Mouse (Mus musculus): ENCODE data around the gene Rnf111.
"Not testable (repeated sequence)": the region's sequence is repeated elsewhere in the genome, so short reads cannot be mapped to it uniquely, and the experiment has no call there.

Gene Rnf111

DNA sequence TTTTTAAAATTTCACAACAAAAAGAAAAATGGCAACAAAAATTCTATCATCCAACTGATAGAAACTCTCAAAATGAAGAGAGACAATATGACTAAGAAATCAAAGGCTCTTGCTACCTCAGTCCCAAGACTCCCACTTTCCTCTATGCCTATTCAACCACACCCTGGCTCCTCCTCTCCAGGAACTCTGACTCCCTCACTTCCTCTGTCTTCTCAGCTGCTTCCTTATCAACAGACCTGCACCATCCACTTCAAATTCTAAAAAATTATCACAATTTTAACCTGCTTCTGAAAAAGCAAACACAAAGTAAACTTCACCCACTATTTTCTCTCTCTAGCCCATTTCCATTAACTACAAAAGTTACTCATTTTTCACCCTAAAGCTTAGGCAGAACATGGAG, 6.5 kb downstream of the Rnf111 start:
- DNase-seq (ENCODE audit: low spot score in 2 of 2) = no peak

DNA sequence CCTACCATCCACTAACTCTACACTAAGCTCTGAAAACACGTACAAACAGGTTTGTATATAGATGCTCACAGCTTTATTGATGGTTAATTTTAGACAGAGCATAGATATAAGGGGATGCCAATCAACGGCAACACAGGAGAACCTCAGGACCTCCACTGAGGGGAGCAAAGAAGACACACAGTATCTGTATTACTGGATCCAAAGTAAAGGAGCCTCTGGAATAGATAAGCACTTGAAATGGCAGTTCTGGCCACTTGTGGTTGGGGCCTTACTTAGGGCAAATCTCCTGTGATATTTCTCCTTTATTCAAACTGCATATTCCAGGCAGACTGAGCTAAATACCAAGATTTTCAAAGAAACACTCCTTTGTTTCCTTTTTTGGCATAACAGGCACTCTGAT, 10.5 kb downstream of the Rnf111 start:
- no peak for DNase-seq (ENCODE audit: low spot score in 2 of 2)

DNA sequence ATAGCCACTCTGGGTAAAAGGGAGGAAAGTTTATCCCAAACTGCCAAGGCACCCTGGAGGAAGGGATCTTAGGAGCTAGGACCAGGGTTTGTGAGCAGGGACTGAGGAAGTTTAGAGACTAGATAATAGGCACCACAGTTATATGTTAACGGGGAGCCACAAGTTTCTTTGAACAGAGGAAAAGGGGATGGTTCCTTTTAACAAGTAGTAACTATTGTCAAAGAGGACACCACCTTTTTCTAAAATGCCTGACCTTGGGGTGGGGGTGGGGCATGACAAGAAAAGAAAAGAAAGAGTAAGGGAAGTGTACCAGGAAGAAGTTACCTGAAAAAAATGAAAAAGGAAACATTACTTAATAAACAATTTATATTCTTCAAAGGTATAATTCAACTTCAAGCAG, 12.3 kb downstream of the Rnf111 start:
- DNase-seq (ENCODE audit: low spot score in 2 of 2) = no peak

DNA sequence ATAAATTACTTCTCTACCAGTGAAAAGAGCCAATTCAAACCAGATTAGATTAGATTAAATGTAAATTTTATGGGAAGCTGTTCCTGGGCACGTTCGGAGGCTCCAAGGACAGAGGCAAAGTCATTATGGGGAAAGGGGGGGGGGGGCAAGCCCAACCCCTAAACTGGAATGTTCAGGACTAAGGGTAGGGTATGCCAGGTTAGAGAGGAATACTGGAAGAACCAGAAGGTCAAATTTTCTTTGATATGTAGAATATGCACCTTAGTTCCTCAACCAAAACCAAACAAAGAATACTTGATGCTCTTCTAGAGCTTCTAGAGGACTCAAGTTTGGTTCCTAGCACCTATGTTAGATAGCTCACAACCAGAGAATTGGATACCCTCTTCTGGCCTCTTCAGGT, 16.1 kb downstream of the Rnf111 start:
- no peak for DNase-seq (ENCODE audit: low spot score in 2 of 2)

DNA sequence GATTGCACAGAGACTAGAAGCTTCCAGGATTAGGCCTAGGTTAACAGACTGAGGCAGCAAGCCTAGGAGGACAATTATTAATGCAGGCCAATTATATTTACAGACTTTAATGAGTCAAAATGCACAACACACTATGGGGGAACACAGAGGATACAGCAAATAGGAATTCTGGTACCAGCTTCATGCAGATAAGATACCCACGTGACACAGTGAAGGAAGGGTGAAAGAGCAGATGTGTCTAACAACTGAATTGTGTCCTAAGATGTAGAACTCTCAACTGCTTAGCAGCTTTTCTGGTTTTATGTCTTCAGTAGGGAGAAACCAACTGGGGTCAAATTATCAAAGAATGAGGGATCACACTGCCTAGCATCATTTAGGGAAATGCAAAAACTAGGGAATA, 17.7 kb downstream of the Rnf111 start:
- no peak for DNase-seq (ENCODE audit: low spot score in 2 of 2)

DNA sequence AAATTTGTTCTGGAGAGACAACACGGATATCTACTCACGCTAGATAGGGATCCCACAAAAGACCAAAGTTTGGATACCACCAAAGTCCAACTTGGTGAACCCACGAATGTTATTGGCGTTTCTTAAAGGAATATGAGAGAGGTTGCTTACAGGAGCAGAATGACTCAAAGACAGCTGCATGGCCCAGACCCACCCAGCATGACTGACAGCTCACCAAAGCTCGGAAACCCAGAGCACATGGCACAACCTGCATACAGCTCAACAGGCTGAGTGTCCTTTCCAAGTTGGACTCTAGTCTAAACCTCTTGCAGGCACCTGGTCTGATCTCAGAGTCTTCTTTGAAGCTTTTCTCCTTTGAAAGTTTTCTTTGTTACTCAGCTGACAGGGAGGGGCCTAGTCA, 20.0 kb downstream of the Rnf111 start:
- no peak for DNase-seq (ENCODE audit: low spot score in 2 of 2)

DNA sequence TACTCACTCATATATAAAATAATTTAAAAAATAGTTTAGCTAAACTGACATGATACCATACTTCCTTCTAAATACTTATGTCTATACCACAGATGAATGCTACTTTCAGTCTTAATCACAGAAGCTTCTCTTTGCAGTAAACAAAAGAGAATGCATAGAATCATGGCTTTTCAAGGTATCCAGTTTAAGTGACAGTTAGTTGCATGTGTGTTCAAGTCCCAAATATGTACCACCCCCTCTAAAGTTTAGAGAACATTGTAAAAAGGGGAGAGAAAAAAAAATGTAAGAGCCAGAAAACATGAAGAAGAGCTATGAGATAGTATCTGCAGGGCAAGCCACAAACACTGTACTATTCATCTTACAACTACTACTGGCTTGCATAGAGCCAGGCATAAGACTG, 21.7 kb downstream of the Rnf111 start:
- no peak for DNase-seq (ENCODE audit: low spot score in 2 of 2)

DNA sequence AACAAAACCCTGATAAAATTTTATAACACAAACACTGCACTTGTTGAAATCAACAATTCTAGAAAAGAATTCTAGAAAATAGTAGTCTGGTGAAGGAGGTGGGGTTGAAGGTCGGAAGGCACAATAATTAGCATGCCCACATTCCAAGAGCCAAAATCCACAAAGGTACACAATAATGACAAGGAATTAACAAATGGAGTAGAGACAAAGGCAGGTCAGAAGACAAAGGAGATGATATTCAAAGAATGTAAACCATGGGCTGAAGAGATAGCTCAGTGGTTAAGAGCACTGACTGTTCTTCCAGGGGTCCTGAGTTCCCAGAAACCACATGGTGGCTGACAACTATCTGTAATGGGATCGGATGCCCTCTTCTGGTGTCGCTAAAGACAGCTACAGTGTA, 26.3 kb downstream of the Rnf111 start:
- DNase-seq (ENCODE audit: low spot score in 2 of 2) = no peak

DNA sequence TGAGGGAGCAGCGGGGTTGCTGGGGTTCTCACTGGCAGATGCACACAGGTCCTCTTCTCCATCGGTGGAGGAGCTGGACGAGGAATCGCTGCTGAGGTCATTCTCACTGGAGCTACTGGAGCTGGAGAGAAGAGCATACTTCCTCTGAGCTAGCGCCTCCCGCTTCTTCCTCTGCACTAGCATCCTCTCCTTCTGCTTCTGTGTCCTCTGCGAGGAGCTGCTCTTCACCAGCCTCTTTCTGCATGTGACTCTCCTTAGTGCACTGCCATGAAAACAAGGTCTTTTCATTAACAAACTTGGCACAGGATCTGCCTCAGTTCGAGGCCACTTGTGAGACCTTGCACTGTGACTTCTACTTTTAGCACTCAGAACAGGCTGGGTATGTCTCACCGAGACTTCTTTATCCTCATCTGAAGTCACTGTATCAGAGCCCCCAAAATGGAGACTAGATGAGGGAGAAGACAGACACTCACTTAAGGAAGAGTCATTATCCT, 27.7 kb downstream of the Rnf111 start:
- no peak for DNase-seq (ENCODE audit: low spot score in 2 of 2)

DNA sequence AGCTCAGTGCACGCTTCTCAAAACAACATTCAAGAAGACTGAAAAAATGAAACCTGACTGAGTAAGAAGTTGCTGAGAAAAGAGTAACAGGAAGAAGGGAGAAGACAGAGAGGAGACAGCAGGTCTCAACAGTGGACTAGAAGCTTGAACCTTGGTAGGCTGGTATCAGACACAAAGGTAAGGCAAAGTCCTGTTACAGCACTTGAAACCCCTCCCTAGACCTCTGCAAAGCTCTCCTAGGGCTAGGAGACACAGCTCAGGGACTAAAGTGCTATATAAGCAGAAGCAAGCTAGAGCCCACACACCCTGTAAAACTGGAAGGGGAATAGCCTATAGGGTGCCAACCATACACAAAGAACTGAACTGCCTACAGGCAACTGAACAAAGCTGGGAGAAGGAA, 30.1 kb downstream of the Rnf111 start:
- no peak for DNase-seq (ENCODE audit: low spot score in 2 of 2)

DNA sequence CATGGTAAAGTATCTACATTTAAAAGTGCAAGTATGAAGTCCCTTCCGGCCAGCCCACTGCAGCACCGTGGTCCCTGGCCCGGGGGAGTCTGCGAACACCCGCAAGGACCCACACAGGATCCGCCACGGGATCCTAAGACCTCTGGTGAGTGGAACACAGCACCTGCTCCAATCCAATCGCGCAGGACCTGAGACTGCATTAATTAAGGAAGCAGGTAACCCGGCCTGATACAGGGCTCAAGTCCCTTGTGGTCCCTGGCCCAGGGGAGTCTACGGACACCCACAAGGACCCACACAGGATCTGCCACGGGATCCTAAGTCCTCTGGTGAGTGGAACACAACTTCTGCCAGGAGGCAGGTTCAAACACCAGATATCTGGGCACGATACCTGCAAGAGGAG, 40.4 kb downstream of the Rnf111 start:
- DNase-seq (ENCODE audit: low spot score in 2 of 2) = not testable (repeated sequence)

DNA sequence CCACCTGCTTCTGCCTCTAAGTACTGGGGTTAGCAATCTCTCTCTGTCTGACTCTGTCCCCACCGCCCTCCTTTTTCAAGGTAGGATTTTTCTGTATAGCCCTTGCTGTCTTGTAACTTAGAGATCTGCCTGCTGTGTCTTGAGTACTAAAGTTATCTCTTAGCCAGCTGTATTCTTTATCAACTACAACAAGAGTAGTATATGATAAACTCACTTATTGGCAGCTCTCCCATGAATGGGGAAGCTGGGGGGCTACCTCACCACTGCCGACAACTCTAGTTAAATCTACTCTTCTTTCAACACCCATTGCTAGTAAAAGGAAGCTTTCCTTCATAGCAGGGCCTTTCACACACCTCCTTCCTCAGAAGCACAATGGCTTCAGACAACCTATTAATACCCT, 51.2 kb downstream of the Rnf111 start:
- DNase-seq (ENCODE audit: low spot score in 2 of 2) = no peak

DNA sequence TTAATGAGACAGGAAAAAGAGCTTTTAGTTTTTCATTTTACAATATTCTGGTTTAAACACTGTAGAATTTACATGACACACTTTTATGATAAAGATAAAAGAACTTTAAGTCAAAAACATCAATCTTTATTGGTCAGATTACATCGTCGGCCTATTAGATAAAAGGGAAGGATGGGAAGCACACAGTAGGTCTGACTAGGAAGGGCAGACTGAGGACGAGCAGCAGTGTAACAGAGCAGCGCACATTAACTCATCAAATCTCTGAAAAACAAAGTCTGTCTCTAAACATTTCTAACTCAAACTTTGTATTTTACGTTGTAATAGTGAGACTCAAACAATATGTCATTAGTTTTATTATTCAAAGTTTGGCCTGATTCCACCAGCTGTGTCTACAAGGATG, 54.5 kb downstream of the Rnf111 start:
- DNase-seq (ENCODE audit: low spot score in 2 of 2) = no peak

DNA sequence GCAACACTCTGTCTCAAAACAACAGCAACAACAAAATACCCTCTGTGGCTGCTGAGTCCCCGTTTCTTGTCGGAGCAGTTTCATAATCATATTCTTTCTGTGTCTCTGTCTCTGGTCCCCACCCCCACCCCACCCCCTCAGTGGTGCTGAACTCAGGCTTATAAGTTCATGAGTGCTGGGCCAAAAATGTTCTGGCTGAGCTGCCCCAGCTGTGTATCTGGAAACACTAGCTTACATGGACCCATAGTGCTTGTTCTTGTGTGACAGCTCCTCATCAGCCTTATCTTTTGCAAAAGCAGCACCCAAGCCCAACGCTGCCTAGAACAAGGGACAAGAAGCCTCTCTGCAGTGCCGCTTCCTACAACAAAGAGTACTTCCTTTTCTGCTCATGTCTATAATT, 63.6 kb downstream of the Rnf111 start:
- no peak for DNase-seq (ENCODE audit: low spot score in 2 of 2)

DNA sequence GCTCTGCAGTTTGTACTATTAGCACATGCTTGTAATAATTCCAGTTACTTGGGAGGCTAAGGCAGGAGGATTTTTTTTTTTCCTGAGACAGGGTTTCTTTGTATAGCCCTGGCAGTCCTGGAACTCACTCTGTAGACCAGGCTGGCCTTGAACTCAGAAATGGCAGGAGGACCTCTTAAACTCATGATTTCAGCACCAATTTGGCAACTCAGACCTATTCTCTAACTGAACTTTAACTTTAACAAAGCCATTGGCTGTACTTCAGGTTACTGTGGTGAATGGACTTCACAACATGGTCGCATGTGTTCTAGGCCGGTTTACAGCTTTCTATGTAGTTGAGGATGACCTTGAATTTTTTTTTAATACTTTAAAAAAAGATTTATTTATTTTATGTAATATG, 80.9 kb downstream of the Rnf111 start:
- DNase-seq (ENCODE audit: low spot score in 2 of 2) = no peak

DNA sequence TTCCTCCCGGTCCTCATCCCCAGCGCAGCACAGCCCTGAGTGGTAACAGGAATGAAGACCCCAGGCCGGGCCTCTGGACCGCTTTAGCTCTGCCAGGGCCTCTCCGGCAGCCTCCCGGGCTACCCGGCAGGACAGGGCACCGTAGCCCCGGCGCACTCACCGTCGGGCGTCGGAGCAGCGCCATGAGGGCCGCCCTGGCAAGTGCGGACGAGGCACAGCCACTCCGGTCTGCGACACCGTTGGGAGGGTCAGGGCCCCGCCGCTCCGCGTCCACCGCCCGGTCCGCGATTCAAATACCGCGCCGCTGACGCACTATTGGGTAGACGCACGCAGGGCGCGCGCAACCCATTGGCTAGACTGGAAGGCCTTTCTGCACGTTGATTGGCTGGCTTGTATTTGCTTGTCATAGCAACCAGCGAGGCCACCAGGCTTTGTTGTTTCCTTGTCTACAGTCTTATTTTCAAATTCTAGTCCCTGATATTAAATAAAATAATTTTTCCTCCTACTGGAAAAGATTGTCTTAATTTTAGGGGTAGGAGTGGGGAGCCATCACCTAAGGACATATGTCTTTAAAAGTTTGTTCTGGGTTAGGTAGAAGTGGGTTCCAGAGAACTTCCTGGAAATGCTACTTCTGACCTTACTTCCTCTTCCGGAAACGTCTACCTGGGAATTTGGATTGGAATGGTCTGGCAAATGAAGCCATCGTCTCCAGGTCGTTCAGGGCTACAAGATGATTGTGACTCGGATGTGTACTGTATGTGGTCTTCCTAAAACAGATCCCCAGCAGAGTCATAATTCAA, 82.1 kb downstream of the Rnf111 start, which contains the start of gene Ccnb2:
TSS of gene Ccnb2 (minus strand) at position 291 of the 800 bp plus-strand sequence.
- peak; percentile 85 to 90 for DNase-seq (ENCODE audit: low spot score in 2 of 2)

DNA sequence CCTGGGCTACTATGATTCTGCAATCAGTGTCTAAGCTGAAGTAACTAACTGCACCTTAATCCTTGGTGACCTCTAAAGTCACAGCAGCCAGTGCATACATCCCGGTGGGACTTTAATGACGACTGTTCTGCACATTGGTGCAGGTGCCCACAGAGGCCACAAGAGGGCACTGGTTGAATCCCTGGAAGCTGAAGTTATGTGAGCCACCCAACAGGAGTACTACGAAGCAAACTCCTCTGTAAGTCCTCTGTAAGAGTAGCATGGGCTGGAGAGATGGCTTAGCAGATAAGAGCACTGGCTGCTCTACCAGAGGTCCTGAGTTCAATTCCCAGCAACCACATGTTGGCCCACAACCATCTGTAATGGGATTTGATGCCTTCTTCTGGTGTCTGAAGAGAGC, 87.1 kb downstream of the Rnf111 start:
- DNase-seq (ENCODE audit: low spot score in 2 of 2) = peak in 1 of 2 experiments; percentile 28

DNA sequence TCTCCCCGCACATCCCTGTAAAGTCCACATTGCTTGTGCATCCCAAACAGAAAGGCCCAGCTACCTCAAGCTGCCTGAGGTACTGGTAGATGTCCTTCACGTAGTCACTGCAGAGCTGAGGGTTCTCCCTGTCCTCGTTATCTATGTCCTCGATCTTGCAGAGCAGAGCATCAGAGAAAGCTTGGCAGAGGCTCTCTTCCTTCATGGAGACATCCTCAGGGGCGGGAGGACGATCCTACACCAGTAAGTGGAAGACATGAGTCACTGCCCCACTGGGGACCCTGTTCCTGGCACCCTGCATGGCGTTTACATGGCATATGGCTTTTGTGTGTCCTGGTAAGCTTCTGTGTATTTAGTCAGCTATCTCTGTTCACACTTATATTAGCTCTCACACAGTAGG, 90.5 kb downstream of the Rnf111 start:
- no peak for DNase-seq (ENCODE audit: low spot score in 2 of 2)

DNA sequence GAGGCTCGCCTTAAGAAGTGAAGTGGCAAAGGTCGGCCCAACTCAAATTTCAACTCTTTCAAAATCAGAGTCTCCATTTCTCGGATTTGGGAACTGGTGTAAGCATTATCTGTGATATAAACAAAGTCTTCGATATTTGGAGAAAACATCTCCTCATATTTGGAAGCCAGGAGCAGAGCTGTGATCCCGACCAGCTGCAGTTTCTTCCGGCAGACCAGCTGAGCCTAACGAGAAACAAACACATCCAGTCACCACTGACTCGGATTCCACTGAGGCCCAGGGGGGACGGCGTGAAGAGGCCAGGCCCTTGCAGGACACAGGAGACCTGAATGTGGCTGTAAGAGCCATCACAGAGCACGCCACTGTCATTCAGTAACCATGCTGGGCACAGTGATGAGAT, 92.9 kb downstream of the Rnf111 start:
- no peak for DNase-seq (ENCODE audit: low spot score in 2 of 2)

DNA sequence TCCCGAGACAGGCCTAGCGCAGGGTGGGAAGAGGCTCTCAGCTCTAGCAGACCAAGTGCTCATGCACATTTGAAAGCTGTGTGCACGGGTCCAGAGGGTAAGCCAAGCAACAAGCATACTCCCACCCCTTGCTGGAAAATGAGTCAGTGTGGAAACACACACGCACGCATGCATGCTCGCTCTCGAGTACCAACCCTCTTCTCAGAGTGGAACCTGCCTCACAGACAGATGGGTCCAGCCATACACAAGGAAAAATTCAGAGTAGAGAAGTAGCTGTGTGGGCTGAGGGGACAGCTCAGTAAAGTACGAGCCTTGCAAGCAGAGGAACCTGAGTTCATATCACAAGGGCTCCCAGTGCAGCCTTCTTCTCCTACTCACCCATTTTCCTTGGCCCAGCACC, 93.8 kb downstream of the Rnf111 start:
- DNase-seq (ENCODE audit: low spot score in 2 of 2) = no peak

DNA sequence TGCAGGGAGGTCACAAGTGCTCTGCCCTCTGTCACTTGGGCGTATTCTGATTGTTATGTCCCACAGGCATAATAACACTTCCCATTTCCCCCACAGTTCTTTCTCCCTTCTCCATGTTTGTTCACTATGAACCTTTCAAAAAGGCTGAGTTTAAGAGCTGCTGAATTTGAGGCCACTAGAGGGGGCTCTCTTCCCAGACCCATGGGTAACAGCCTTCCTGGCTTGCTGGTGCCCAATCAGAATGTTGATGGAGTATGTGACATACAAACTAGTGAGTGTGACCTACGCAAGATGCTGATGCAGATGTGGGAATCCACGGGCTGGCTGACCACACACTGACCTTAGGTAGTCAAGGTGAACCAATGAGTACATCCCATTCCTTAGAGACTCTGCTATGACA, 94.7 kb downstream of the Rnf111 start:
- no peak for DNase-seq (ENCODE audit: low spot score in 2 of 2)

DNA sequence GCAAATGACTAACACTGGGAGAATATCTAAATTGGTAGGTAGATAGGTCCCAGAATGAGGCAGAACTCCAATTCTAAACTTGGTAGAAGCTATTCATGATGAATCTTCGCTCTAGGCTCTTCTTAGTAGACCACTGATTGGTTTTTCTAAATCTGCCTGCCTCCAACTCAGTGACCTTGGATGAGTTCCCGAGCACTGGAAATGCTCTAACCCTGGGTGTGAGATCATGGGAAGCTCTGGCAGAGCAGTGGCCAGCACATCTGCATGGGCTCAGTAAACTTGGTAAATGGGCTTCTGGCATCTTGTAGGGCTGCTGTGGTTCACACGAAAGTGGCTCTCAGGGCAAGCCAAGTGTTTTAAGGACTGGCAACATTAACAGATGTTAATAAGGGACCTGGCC, 96.9 kb downstream of the Rnf111 start:
- DNase-seq (ENCODE audit: low spot score in 2 of 2) = no peak

DNA sequence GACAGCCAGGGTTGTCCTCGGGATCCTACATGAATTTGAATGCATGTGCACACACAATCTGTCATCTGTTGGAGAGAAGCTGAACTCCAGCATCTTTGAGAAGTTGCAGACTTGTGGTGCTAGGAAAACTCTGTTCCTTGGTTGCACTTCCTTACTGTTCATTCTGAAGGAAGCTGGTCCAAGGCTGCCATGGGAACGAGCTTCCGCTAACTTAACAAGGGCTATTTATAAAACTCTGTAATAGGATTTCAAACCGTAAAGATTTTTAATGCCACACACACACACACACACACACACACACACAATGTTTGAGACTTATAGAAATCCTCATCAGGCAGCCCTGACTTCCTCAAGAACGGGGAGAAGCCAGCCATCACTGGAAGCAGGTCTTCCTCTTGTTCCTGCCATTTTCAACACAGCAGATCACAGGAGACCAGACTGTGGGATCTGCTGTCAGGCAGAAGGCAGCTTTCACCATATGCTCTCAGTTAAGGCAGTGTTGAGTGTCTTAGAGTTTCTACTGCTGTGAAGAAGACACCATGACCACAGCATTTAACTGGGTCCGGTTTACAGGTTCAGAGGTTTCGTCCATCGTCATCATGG, 101.5 kb downstream of the Rnf111 start:
- DNase-seq (ENCODE audit: low spot score in 2 of 2) = no peak

All from spleen, postnatal 36 days (tissue).